Mouse (Mus musculus): ENCODE data around the gene Cpne8.

Gene Cpne8

GRCm38 (mm10) chr15:90678985-90679759 lies at the start of gene Cpne8:
Gene Cpne8 (minus strand): TSS chr15:90679432.
- DNase-seq (ENCODE audit: low read depth), result no peak

GRCm38 (mm10) chr15:90717717-90718116 lies 38.5 kb upstream of the Cpne8 start:
- no peak for DNase-seq (ENCODE audit: low read depth)

GRCm38 (mm10) chr15:90709296-90709695 lies 30.1 kb upstream of the Cpne8 start:
- no peak for DNase-seq (ENCODE audit: low read depth)

GRCm38 (mm10) chr15:90704314-90704713 lies 25.1 kb upstream of the Cpne8 start:
- DNase-seq (ENCODE audit: low read depth), result no peak

GRCm38 (mm10) chr15:90703502-90704232 lies 24.4 kb upstream of the Cpne8 start:
- no peak for DNase-seq (ENCODE audit: low read depth)

- DNase-seq (ENCODE audit: low read depth), result no peak
Measured at GRCm38 (mm10) chr15:90686770-90687169, 7.5 kb upstream of the Cpne8 start.

- DNase-seq (ENCODE audit: low read depth), result no peak
Measured at GRCm38 (mm10) chr15:90679760-90680579, 738 bp upstream of the Cpne8 start.

GRCm38 (mm10) chr15:90678488-90678887 lies 744 bp downstream of the Cpne8 start:
- no peak for DNase-seq (ENCODE audit: low read depth)

GRCm38 (mm10) chr15:90669494-90669893 lies 9.7 kb downstream of the Cpne8 start:
- no peak for DNase-seq (ENCODE audit: low read depth)

GRCm38 (mm10) chr15:90666893-90667292 lies 12.3 kb downstream of the Cpne8 start:
- DNase-seq (ENCODE audit: low read depth), result no peak

GRCm38 (mm10) chr15:90664615-90665014 lies 14.6 kb downstream of the Cpne8 start:
- DNase-seq (ENCODE audit: low read depth), result no peak

GRCm38 (mm10) chr15:90663631-90664030 lies 15.6 kb downstream of the Cpne8 start:
- DNase-seq (ENCODE audit: low read depth), result no peak

- DNase-seq (ENCODE audit: low read depth), result no peak
Measured at GRCm38 (mm10) chr15:90660723-90661122, 18.5 kb downstream of the Cpne8 start.

GRCm38 (mm10) chr15:90658053-90658452 lies 21.2 kb downstream of the Cpne8 start:
- no peak for DNase-seq (ENCODE audit: low read depth)

GRCm38 (mm10) chr15:90656521-90656920 lies 22.7 kb downstream of the Cpne8 start:
- no peak for DNase-seq (ENCODE audit: low read depth)

- DNase-seq (ENCODE audit: low read depth), result no peak
Measured at GRCm38 (mm10) chr15:90647011-90647577, 32.1 kb downstream of the Cpne8 start.

GRCm38 (mm10) chr15:90646326-90646725 lies 32.9 kb downstream of the Cpne8 start:
- DNase-seq (ENCODE audit: low read depth), result no peak

- DNase-seq (ENCODE audit: low read depth), result no peak
Measured at GRCm38 (mm10) chr15:90645828-90646227, 33.4 kb downstream of the Cpne8 start.

- DNase-seq (ENCODE audit: low read depth), result no peak
Measured at GRCm38 (mm10) chr15:90624201-90624600, 55.0 kb downstream of the Cpne8 start.

- DNase-seq (ENCODE audit: low read depth), result no peak
Measured at GRCm38 (mm10) chr15:90622005-90622404, 57.2 kb downstream of the Cpne8 start.

GRCm38 (mm10) chr15:90619736-90620135 lies 59.5 kb downstream of the Cpne8 start:
- no peak for DNase-seq (ENCODE audit: low read depth)

- DNase-seq (ENCODE audit: low read depth), result no peak
Measured at GRCm38 (mm10) chr15:90616116-90616798, 63.0 kb downstream of the Cpne8 start.

All from 416B (cell line).